Mouse (Mus musculus): ENCODE results near the gene Bcr. TPM values are rescaled to one million over a fixed set of nuclear protein-coding genes. Genes with fewer than 3 reads are reported as not detected.

Gene Bcr
- total and polyA plus RNA-seq, 2 experiments, result 7.5 to 14.7 TPM

DNA sequence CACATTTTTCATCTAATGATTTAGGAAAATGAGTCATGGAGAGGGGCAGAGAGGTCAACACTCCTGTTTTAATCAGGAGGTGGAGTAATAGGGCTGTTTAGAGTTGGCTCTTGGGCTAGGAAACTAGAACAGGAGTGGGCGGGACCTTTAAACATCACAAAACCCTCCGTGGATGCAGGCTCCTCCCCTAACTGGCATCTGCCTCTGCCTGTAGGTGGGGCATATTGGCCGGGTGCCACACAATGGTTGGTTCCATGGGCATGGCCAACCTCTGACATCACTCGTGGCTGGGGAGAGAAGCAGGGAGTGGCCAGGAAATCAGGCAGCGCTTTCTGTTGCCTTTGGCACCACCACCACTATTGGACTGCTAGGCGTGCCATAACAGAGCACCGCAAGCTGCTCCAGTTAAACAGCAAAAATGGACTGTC, 68.9 kb downstream of the Bcr start:
- Histone ChIP-seq H3K79me2 (ENCODE audit: control insufficient read depth, insufficient read depth, low read length) (peaks cover 4% of the 10 kb centered on the region; the same call in 1 of the 2 replicates), H3K27ac (replicated peaks; ENCODE audit: insufficient read depth, low read depth, low read length) (no peak overlapping the region), H3K36me3 (ENCODE audit: control insufficient read depth, insufficient read depth, low read length) (peaks cover 6% of the 10 kb centered on the region; the same call in 1 of the 2 replicates), H3K4me3 (ENCODE audit: insufficient read depth, low read depth, low read length) (no peak overlapping the region), H3K27me3 (ENCODE audit: control insufficient read depth, insufficient read depth, low read length) (no peaks in the 10 kb centered on the region), H3K9ac (ENCODE audit: low read depth, low read length) (no peak overlapping the region), H3K4me1 (ENCODE audit: control insufficient read depth, insufficient read depth, low read length) (peaks cover 8% of the 10 kb centered on the region)
- DNase-seq (ENCODE audit: extremely low read depth, low read depth, low spot score), result peak; percentile 95
- WGBS, result 24% methylated on average over 7 of the region's 7 CpGs
- TF ChIP-seq POLR2A (IDR thresholded peaks at IDR 0.05; ENCODE audit: extremely low read depth, insufficient read depth, low read length) (no peak), CTCF (IDR thresholded peaks at IDR 0.05; ENCODE audit: low read depth, low read length) (0 out of 2 replicates have a peak, but pooled peaks have one; percentile 11)

- H3K27ac ChIP-seq (replicated peaks; ENCODE audit: insufficient read depth, low read depth, low read length), result no peak overlapping the region
Measured at GRCm38 (mm10) chr10:75130372-75131046, 70.1 kb downstream of the Bcr start.

DNA sequence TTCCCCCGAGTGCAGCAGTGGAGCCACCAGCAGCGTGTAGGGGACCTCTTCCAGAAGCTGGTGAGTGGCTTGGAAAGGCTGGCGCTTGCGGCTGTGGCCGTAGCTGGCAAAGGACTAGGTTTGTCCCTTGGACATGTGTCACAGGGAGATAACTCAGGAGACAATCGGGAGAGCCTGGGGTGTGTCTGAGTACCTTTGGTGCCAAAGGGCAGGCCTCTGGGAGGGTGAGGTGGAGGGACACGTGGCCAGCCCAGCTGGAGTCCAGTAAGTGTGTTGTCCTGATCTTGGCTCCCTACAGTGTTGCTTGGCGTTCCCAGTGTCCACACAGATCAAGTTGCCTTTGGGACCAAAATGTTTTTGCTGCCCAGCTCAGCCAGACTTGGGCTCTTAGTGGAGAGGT, 71.2 kb downstream of the Bcr start:
- TF ChIP-seq POLR2A (IDR thresholded peaks at IDR 0.05; ENCODE audit: extremely low read depth, insufficient read depth, low read length) (no peak), CTCF (IDR thresholded peaks at IDR 0.05; ENCODE audit: low read depth, low read length) (no peak)
- Histone ChIP-seq H3K4me1 (ENCODE audit: control insufficient read depth, insufficient read depth, low read length) (peaks cover 8% of the 10 kb centered on the region), H3K4me3 (ENCODE audit: insufficient read depth, low read depth, low read length) (no peak overlapping the region), H3K36me3 (ENCODE audit: control insufficient read depth, insufficient read depth, low read length) (peaks cover 9% of the 10 kb centered on the region; the same call in 1 of the 2 replicates), H3K79me2 (ENCODE audit: control insufficient read depth, insufficient read depth, low read length) (peaks cover 4% of the 10 kb centered on the region; the same call in 1 of the 2 replicates), H3K9ac (ENCODE audit: low read depth, low read length) (no peak overlapping the region), H3K27me3 (ENCODE audit: control insufficient read depth, insufficient read depth, low read length) (no peaks in the 10 kb centered on the region), H3K27ac (replicated peaks; ENCODE audit: insufficient read depth, low read depth, low read length) (peak overlapping the region; percentile 22; the same call in 1 of the 2 replicates)
- peak; percentile 98 for DNase-seq (ENCODE audit: extremely low read depth, low read depth, low spot score)
- WGBS, result 30% methylated on average over 8 of the region's 8 CpGs

More at GRCm38 (mm10) chr10:75130372-75131046, 70.1 kb downstream of the Bcr start:
- no peak for TF ChIP-seq CTCF (IDR thresholded peaks at IDR 0.05; ENCODE audit: low read depth, low read length)
- Histone ChIP-seq H3K4me3 (ENCODE audit: insufficient read depth, low read depth, low read length) (no peak overlapping the region), H3K4me1 (ENCODE audit: control insufficient read depth, insufficient read depth, low read length) (peaks cover 8% of the 10 kb centered on the region), H3K79me2 (ENCODE audit: control insufficient read depth, insufficient read depth, low read length) (peaks cover 4% of the 10 kb centered on the region; the same call in 1 of the 2 replicates), H3K9ac (ENCODE audit: low read depth, low read length) (no peak overlapping the region), H3K27me3 (ENCODE audit: control insufficient read depth, insufficient read depth, low read length) (no peaks in the 10 kb centered on the region), H3K36me3 (ENCODE audit: control insufficient read depth, insufficient read depth, low read length) (peaks cover 6% of the 10 kb centered on the region; the same call in 1 of the 2 replicates)
- no peak for DNase-seq (ENCODE audit: extremely low read depth, low read depth, low spot score)
- WGBS, result 84% methylated on average over 4 of the region's 4 CpGs

- no peak for DNase-seq (ENCODE audit: extremely low read depth, low read depth, low spot score)
- H3K4me1 ChIP-seq (ENCODE audit: control insufficient read depth, insufficient read depth, low read length), result peaks cover 8% of the 10 kb centered on the region
- no peak overlapping the region for H3K9ac ChIP-seq (ENCODE audit: low read depth, low read length)
- H3K27ac ChIP-seq (replicated peaks; ENCODE audit: insufficient read depth, low read depth, low read length), result no peak overlapping the region
- H3K36me3 ChIP-seq (ENCODE audit: control insufficient read depth, insufficient read depth, low read length), result peaks cover 24% of the 10 kb centered on the region
- H3K4me3 ChIP-seq (ENCODE audit: insufficient read depth, low read depth, low read length), result no peak overlapping the region
- no peaks in the 10 kb centered on the region for H3K27me3 ChIP-seq (ENCODE audit: control insufficient read depth, insufficient read depth, low read length)
- TF ChIP-seq POLR2A (IDR thresholded peaks at IDR 0.05; ENCODE audit: extremely low read depth, insufficient read depth, low read length), result no peak
- no peak for TF ChIP-seq CTCF (IDR thresholded peaks at IDR 0.05; ENCODE audit: low read depth, low read length)
- H3K79me2 ChIP-seq (ENCODE audit: control insufficient read depth, insufficient read depth, low read length), result peaks cover 4% of the 10 kb centered on the region; the same call in 1 of the 2 replicates
- WGBS, result 96% methylated on average over 15 of the region's 15 CpGs
Measured at GRCm38 (mm10) chr10:75134861-75135517, 74.6 kb downstream of the Bcr start.

GRCm38 (mm10) chr10:75135518-75136162, 75.2 kb downstream of the Bcr start:
- DNase-seq (ENCODE audit: extremely low read depth, low read depth, low spot score), result no peak
- TF ChIP-seq POLR2A (IDR thresholded peaks at IDR 0.05; ENCODE audit: extremely low read depth, insufficient read depth, low read length) (no peak), CTCF (IDR thresholded peaks at IDR 0.05; ENCODE audit: low read depth, low read length) (no peak)
- peaks cover 25% of the 10 kb centered on the region for H3K36me3 ChIP-seq (ENCODE audit: control insufficient read depth, insufficient read depth, low read length)
- no peak overlapping the region for H3K27ac ChIP-seq (replicated peaks; ENCODE audit: insufficient read depth, low read depth, low read length)
- whole genome bisulfite sequencing, result 98% methylated on average over 21 of the region's 21 CpGs
- peaks cover 6% of the 10 kb centered on the region for H3K4me1 ChIP-seq (ENCODE audit: control insufficient read depth, insufficient read depth, low read length)
- no peaks in the 10 kb centered on the region for H3K27me3 ChIP-seq (ENCODE audit: control insufficient read depth, insufficient read depth, low read length)
- H3K9ac ChIP-seq (ENCODE audit: low read depth, low read length), result no peak overlapping the region
- no peaks in the 10 kb centered on the region; the same call in 1 of the 2 replicates for H3K79me2 ChIP-seq (ENCODE audit: control insufficient read depth, insufficient read depth, low read length)
- no peak overlapping the region for H3K4me3 ChIP-seq (ENCODE audit: insufficient read depth, low read depth, low read length)

All from liver, adult 2 months (tissue).